Mouse (Mus musculus) liver, postnatal 0 days (tissue): ENCODE results near the gene Hook1.

ENCODE experiments used
- CTCF ChIP-seq: sonication (generic); IDR thresholded peaks from 2 replicates; pipeline ENCODE4 v1.5.1; 2016; ENCODE audit warnings: antibody characterized with exemption, low read depth
- EP300 ChIP-seq: IDR thresholded peaks from 2 replicates; pipeline ENCODE4 v1.6.1; 2016; ENCODE audit warnings: antibody characterized with exemption, low read depth, mild to moderate bottlenecking

DNA sequence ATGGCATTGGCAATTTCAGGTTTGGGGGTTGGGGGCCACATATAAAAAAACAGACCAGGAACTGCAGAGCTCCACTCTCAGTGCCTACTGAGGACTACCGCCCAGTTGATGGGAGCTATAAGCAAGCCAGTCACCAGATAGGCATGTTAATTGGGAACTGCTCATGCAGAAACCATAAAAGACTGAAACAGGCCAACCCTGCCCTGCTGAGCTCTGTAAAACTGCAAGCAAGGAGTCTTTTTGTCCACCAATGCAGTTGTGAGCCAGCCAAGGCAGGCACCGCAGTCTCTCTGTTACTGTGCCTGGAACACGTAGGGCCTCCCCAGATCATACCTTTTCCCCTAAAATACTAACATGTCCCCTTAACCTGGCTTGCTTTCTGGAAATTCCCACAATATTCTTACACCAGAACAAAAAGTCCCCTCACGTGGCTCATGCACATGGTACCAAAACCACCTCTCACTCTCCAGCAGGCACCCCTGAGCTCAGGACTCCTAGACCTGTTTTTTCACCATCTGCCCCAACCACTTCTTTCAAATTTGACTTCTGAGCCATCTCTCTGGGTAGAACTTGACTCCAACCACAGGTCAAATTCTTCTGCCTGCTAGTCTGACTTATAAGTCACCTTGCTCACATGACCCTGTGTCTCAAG lies 32.5 kb upstream of the Hook1 start:
- no peak for TF ChIP-seq CTCF
- no peak for TF ChIP-seq EP300
